Mouse (Mus musculus) intestine, embryonic 14.5 days (tissue): ENCODE measurements at regions not wholly inside any gene's neighbourhood (a gene's known extent, or its start where the extent isn't known, plus 50 kb on each side); places are given as distances from the start of the nearest gene placed in this dataset.

ENCODE experiments used
- ATAC-seq: fragments of 200-750 bp; cut with Nextera tagmentation; replicated peaks from 2 replicates; pipeline ENCODE4 v1.8.0; 2017; ENCODE audit warnings: low read depth, moderate number of reproducible peaks, moderate TSS enrichment, moderate library complexity; ENCODE audit not compliant: low FRiP score, low TSS enrichment
- DNase-seq: peaks from one replicate; pipeline ENCODE4 v3.0.0-alpha.2; 2018; ENCODE audit warnings: low spot score
- H3K27ac ChIP-seq: fragments of 300-500 bp; sonication (generic); 2 replicates; pipeline ENCODE4 v1.5.1; 2014; ENCODE audit warnings: low read depth, mild to moderate bottlenecking, control low read depth
- H3K27me3 ChIP-seq: fragments of 300-500 bp; sonication (generic); replicated peaks from 2 replicates; pipeline ENCODE4 v1.6.1; 2014; ENCODE audit warnings: low read length, control low read depth; ENCODE audit not compliant: control insufficient read depth, insufficient read depth
- H3K36me3 ChIP-seq: fragments of 300-500 bp; sonication (generic); 2 replicates; pipeline ENCODE4 v1.6.1; 2014; ENCODE audit warnings: low read length, control low read depth; ENCODE audit not compliant: control insufficient read depth, insufficient read depth
- H3K4me1 ChIP-seq: fragments of 300-500 bp; sonication (generic); replicated peaks from 2 replicates; pipeline ENCODE4 v1.6.1; 2014; ENCODE audit warnings: low read length, control low read depth, mixed read lengths; ENCODE audit not compliant: control insufficient read depth, insufficient read depth
- H3K4me2 ChIP-seq: fragments of 300-500 bp; sonication (generic); 2 replicates; pipeline ENCODE4 v1.6.1; 2014; ENCODE audit warnings: low read length
- H3K4me3 ChIP-seq: fragments of 300-500 bp; sonication (generic); 2 replicates; pipeline ENCODE4 v1.5.1; 2014; ENCODE audit warnings: low read depth, low read length, control low read depth, mixed read lengths
- H3K9ac ChIP-seq: fragments of 300-500 bp; sonication (generic); 2 replicates; pipeline ENCODE4 v1.6.1; 2014; ENCODE audit warnings: mild to moderate bottlenecking, low read length
- H3K9me3 ChIP-seq: fragments of 300-500 bp; sonication (generic); 2 replicates; pipeline ENCODE4 v1.6.1; 2016; ENCODE audit warnings: low read length, control low read depth; ENCODE audit not compliant: control insufficient read depth
- WGBS: fragments of 180-500 bp; shearing (Covaris S2); extraction: QIAGEN DNeasy Blood & Tissue Kit; methylation state at CpG from one replicate; pipeline ENCODE4 v1.1.7; 2014; 5-methylcytosine and 5-hydroxymethylcytosine counted together

GRCm38 (mm10) chr15:6960753-6961746 lies 86.3 kb upstream of the Osmr start:
- H3K9me3 ChIP-seq: no peaks in the 10 kb centered on the region
- H3K4me3 ChIP-seq: no peak overlapping the region
- ATAC-seq (peak; percentile 64), DNase-seq (no peak)
- no peaks in the 10 kb centered on the region for H3K27me3 ChIP-seq
- 70% methylated on average over 11 of the region's 11 CpGs for WGBS
- no peak overlapping the region for H3K9ac ChIP-seq
- no peak overlapping the region for H3K27ac ChIP-seq
- H3K36me3 ChIP-seq: no peaks in the 10 kb centered on the region
- no peaks in the 10 kb centered on the region for H3K4me1 ChIP-seq
- no peak overlapping the region for H3K4me2 ChIP-seq

- Histone ChIP-seq H3K9ac (no peak overlapping the region), H3K4me1 (no peaks in the 10 kb centered on the region), H3K9me3 (no peaks in the 10 kb centered on the region), H3K27me3 (no peaks in the 10 kb centered on the region), H3K36me3 (no peaks in the 10 kb centered on the region), H3K4me2 (no peak overlapping the region), H3K27ac (no peak overlapping the region), H3K4me3 (no peak overlapping the region)
- no peak for ATAC-seq
- no peak for DNase-seq
- WGBS: 77% methylated on average over 4 of the region's 4 CpGs
These were observed 89.9 kb upstream of the Osmr start for GRCm38 (mm10) chr15:6964635-6965034.

- ATAC-seq (no peak), DNase-seq (no peak)
- Histone ChIP-seq H3K9ac (no peak overlapping the region), H3K27ac (no peak overlapping the region), H3K36me3 (no peaks in the 10 kb centered on the region), H3K4me3 (no peak overlapping the region), H3K27me3 (no peaks in the 10 kb centered on the region), H3K9me3 (no peaks in the 10 kb centered on the region), H3K4me1 (no peaks in the 10 kb centered on the region), H3K4me2 (no peak overlapping the region)
- WGBS: 48% methylated on average over 4 of the region's 4 CpGs
These were observed 90.7 kb upstream of the Osmr start for GRCm38 (mm10) chr15:6965446-6965845.

GRCm38 (mm10) chr15:6974410-6974809 lies 99.6 kb upstream of the Osmr start:
- no peak overlapping the region for H3K4me2 ChIP-seq
- no peaks in the 10 kb centered on the region for H3K36me3 ChIP-seq
- no peak for ATAC-seq
- no peaks in the 10 kb centered on the region for H3K27me3 ChIP-seq
- no peak for DNase-seq
- H3K4me1 ChIP-seq: no peaks in the 10 kb centered on the region
- no peak overlapping the region for H3K4me3 ChIP-seq
- H3K9me3 ChIP-seq: no peaks in the 10 kb centered on the region
- 21% methylated on average over 4 of the region's 4 CpGs for WGBS
- H3K9ac ChIP-seq: no peak overlapping the region
- H3K27ac ChIP-seq: no peak overlapping the region

- Histone ChIP-seq H3K4me3 (no peak overlapping the region), H3K27me3 (no peaks in the 10 kb centered on the region), H3K9ac (no peak overlapping the region), H3K9me3 (no peaks in the 10 kb centered on the region), H3K27ac (no peak overlapping the region), H3K4me2 (no peak overlapping the region), H3K36me3 (no peaks in the 10 kb centered on the region), H3K4me1 (no peaks in the 10 kb centered on the region)
- ATAC-seq: no peak
- DNase-seq: no peak
- 72% methylated on average over 9 of the region's 9 CpGs for WGBS
These were observed 106.7 kb upstream of the Osmr start for GRCm38 (mm10) chr15:6981430-6981829.

GRCm38 (mm10) chr15:6983320-6983719 lies 107.1 kb upstream of the Lifr start:
- no peaks in the 10 kb centered on the region for H3K36me3 ChIP-seq
- H3K4me3 ChIP-seq: no peak overlapping the region
- H3K4me2 ChIP-seq: no peak overlapping the region
- DNase-seq (no peak), ATAC-seq (no peak)
- WGBS: 77% methylated on average over 3 of the region's 3 CpGs
- H3K9me3 ChIP-seq: no peaks in the 10 kb centered on the region
- no peak overlapping the region for H3K9ac ChIP-seq
- no peaks in the 10 kb centered on the region for H3K4me1 ChIP-seq
- no peaks in the 10 kb centered on the region for H3K27me3 ChIP-seq
- H3K27ac ChIP-seq: no peak overlapping the region

GRCm38 (mm10) chr15:6988187-6988586 lies 102.2 kb upstream of the Lifr start:
- no peaks in the 10 kb centered on the region for H3K36me3 ChIP-seq
- H3K4me1 ChIP-seq: no peaks in the 10 kb centered on the region
- no peak overlapping the region for H3K4me3 ChIP-seq
- 83% methylated on average over 3 of the region's 3 CpGs for whole genome bisulfite sequencing
- DNase-seq (no peak), ATAC-seq (no peak)
- no peak overlapping the region for H3K4me2 ChIP-seq
- no peak overlapping the region for H3K9ac ChIP-seq
- no peaks in the 10 kb centered on the region for H3K27me3 ChIP-seq
- H3K9me3 ChIP-seq: no peaks in the 10 kb centered on the region
- H3K27ac ChIP-seq: no peak overlapping the region

GRCm38 (mm10) chr15:6989094-6989493 lies 101.3 kb upstream of the Lifr start:
- Histone ChIP-seq H3K4me3 (no peak overlapping the region), H3K4me1 (no peaks in the 10 kb centered on the region), H3K27me3 (no peaks in the 10 kb centered on the region), H3K9me3 (no peaks in the 10 kb centered on the region), H3K9ac (no peak overlapping the region), H3K36me3 (no peaks in the 10 kb centered on the region), H3K27ac (no peak overlapping the region), H3K4me2 (no peak overlapping the region)
- DNase-seq: no peak
- WGBS: 72% methylated on average over 6 of the region's 6 CpGs
- ATAC-seq: no peak

- Histone ChIP-seq H3K4me3 (no peak overlapping the region), H3K9me3 (no peaks in the 10 kb centered on the region), H3K9ac (no peak overlapping the region), H3K4me1 (no peaks in the 10 kb centered on the region), H3K36me3 (no peaks in the 10 kb centered on the region), H3K27ac (no peak overlapping the region), H3K27me3 (no peaks in the 10 kb centered on the region), H3K4me2 (no peak overlapping the region)
- ATAC-seq: no peak
- 74% methylated on average over 9 of the region's 9 CpGs for WGBS
- DNase-seq: no peak
These were observed 97.2 kb upstream of the Lifr start for GRCm38 (mm10) chr15:6993226-6993625.
